Mouse (Mus musculus): ENCODE measurements around the gene Mapk10. TPM values are rescaled to one million over a fixed set of nuclear protein-coding genes. Genes with fewer than 3 reads are reported as not detected.
"Not testable (repeated sequence)": the region's sequence is repeated elsewhere in the genome, so short reads cannot be mapped to it uniquely, and the experiment has no call there.

Gene Mapk10
- polyA plus RNA-seq, 1 experiment from 2014 or later, result 0.59 TPM

DNA sequence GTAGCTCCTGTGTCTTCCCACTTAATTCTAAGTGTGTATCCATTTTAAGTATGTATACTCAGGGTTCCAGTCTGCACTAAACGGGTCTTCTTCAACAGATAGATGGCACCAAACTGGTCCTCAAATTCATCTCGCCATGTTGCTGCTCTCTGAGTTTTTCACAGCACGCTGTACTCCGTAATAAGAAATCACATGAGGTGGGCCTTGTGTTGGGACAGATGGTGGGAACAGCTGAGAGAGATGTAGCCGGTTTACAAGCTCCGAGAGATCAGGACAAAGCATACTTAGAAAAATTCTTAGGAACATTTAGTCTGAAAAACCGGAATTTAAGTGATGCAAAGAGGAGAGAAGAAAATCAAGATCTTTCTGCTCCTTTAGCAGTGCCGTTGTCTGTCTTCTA is 257.7 kb downstream of the Mapk10 start:
- Histone ChIP-seq H3K27me3 (ENCODE audit: control insufficient read depth, insufficient read depth, low read length) (no peaks in the 10 kb centered on the region), H3K4me1 (ENCODE audit: control insufficient read depth, insufficient read depth, low read length) (no peaks in the 10 kb centered on the region), H3K36me3 (ENCODE audit: control insufficient read depth, insufficient read depth, low read length) (no peaks in the 10 kb centered on the region), H3K4me2 (ENCODE audit: low read depth, severe bottlenecking) (no peak overlapping the region), H3K9ac (ENCODE audit: low read length) (no peak overlapping the region), H3K9me3 (ENCODE audit: control insufficient read depth, low read length) (no peaks in the 10 kb centered on the region), H3K4me3 (ENCODE audit: low read depth, low read length) (no peak overlapping the region), H3K27ac (replicated peaks; ENCODE audit: low read depth, low read length) (no peak overlapping the region)
- no peak for DNase-seq (ENCODE audit: low spot score)
- no peak for ATAC-seq (ENCODE audit: insufficient number of reproducible peaks, low FRiP score, low TSS enrichment, low read depth)
- 91% methylated on average over 8 of the region's 8 CpGs for WGBS

GRCm38 (mm10) chr5:102952918-102953317 is 258.2 kb downstream of the Mapk10 start:
- no peaks in the 10 kb centered on the region for H3K4me1 ChIP-seq (ENCODE audit: control insufficient read depth, insufficient read depth, low read length)
- no peak overlapping the region for H3K4me2 ChIP-seq (ENCODE audit: low read depth, severe bottlenecking)
- DNase-seq (ENCODE audit: low spot score) (no peak), ATAC-seq (ENCODE audit: insufficient number of reproducible peaks, low FRiP score, low TSS enrichment, low read depth) (no peak)
- no peaks in the 10 kb centered on the region for H3K9me3 ChIP-seq (ENCODE audit: control insufficient read depth, low read length)
- no peak overlapping the region for H3K27ac ChIP-seq (replicated peaks; ENCODE audit: low read depth, low read length)
- no peak overlapping the region for H3K4me3 ChIP-seq (ENCODE audit: low read depth, low read length)
- no peaks in the 10 kb centered on the region for H3K27me3 ChIP-seq (ENCODE audit: control insufficient read depth, insufficient read depth, low read length)
- H3K36me3 ChIP-seq (ENCODE audit: control insufficient read depth, insufficient read depth, low read length), result no peaks in the 10 kb centered on the region
- H3K9ac ChIP-seq (ENCODE audit: low read length), result no peak overlapping the region
- WGBS, result 83% methylated on average over 3 of the region's 3 CpGs

DNA sequence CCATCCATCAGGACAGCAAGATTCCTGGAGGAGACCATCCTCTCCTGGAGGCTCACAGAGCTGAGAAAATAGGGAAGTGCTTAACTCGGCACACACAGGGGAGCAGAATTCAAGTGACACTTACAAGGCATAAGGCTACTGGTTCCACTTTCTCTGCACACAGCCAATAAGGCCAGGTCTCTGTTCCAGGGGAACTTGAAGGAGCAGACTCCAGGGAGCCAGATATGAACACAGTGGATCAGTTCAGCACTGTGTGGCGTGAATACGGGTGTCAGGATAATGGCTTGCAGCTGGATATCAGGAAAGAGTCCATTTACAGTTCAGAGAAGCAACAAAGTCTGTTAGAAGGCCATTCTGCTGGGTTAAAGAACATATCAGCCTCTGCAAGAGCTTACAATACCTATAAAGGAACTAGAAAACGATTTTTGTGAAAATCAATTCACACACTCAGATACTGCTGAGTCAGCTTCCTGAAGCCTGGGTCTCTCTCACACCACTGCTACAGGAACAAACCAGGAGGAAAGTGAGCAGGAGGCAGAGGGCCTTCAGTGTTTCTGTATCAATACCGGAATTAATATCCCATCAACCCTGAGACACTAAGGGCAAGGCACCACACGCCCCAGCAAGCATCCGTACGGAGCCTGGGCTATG is 263.9 kb downstream of the Mapk10 start:
- no peak for DNase-seq (ENCODE audit: low spot score)
- no peaks in the 10 kb centered on the region for H3K9me3 ChIP-seq (ENCODE audit: control insufficient read depth, low read length)
- WGBS, result 70% methylated on average over 8 of the region's 8 CpGs
- H3K36me3 ChIP-seq (ENCODE audit: control insufficient read depth, insufficient read depth, low read length), result no peaks in the 10 kb centered on the region
- no peak overlapping the region for H3K27ac ChIP-seq (replicated peaks; ENCODE audit: low read depth, low read length)
- no peaks in the 10 kb centered on the region for H3K27me3 ChIP-seq (ENCODE audit: control insufficient read depth, insufficient read depth, low read length)
- ATAC-seq (ENCODE audit: insufficient number of reproducible peaks, low FRiP score, low TSS enrichment, low read depth), result no peak
- no peaks in the 10 kb centered on the region for H3K4me1 ChIP-seq (ENCODE audit: control insufficient read depth, insufficient read depth, low read length)
- H3K4me2 ChIP-seq (ENCODE audit: low read depth, severe bottlenecking), result no peak overlapping the region
- H3K4me3 ChIP-seq (ENCODE audit: low read depth, low read length), result no peak overlapping the region
- no peak overlapping the region for H3K9ac ChIP-seq (ENCODE audit: low read length)

DNA sequence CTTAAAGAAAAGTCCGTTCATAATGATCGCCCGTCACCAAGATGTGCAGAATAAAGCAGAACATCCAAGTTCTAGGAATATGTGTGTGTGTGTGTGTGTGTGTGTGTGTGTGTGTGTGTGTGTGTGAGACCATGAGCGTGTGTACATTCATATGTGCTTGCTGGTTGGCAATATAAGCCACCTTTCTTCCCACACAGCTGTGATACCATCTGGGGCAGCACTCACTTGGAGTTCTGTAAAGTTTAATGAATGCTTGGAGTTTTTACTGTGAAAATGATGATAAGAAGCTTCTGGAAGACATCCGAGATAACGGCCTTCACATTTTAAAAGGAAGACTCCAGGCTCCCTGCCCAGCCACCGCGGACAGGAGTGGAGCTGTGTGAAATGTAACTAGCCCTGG is 264.5 kb downstream of the Mapk10 start:
- no peak overlapping the region for H3K9ac ChIP-seq (ENCODE audit: low read length)
- DNase-seq (ENCODE audit: low spot score) (no peak), ATAC-seq (ENCODE audit: insufficient number of reproducible peaks, low FRiP score, low TSS enrichment, low read depth) (no peak)
- 88% methylated on average over 8 of the region's 8 CpGs for WGBS
- H3K4me2 ChIP-seq (ENCODE audit: low read depth, severe bottlenecking), result no peak overlapping the region
- H3K4me3 ChIP-seq (ENCODE audit: low read depth, low read length), result no peak overlapping the region
- no peak overlapping the region for H3K27ac ChIP-seq (replicated peaks; ENCODE audit: low read depth, low read length)
- H3K4me1 ChIP-seq (ENCODE audit: control insufficient read depth, insufficient read depth, low read length), result no peaks in the 10 kb centered on the region
- no peaks in the 10 kb centered on the region for H3K36me3 ChIP-seq (ENCODE audit: control insufficient read depth, insufficient read depth, low read length)
- no peaks in the 10 kb centered on the region for H3K27me3 ChIP-seq (ENCODE audit: control insufficient read depth, insufficient read depth, low read length)
- H3K9me3 ChIP-seq (ENCODE audit: control insufficient read depth, low read length), result no peaks in the 10 kb centered on the region

- not testable (repeated sequence) for DNase-seq (ENCODE audit: low spot score); H3K4me2 ChIP-seq (ENCODE audit: low read depth, severe bottlenecking); H3K36me3 ChIP-seq (ENCODE audit: control insufficient read depth, insufficient read depth, low read length); H3K27ac ChIP-seq (replicated peaks; ENCODE audit: low read depth, low read length); H3K9ac ChIP-seq (ENCODE audit: low read length); H3K9me3 ChIP-seq (ENCODE audit: control insufficient read depth, low read length); H3K27me3 ChIP-seq (ENCODE audit: control insufficient read depth, insufficient read depth, low read length); H3K4me3 ChIP-seq (ENCODE audit: low read depth, low read length); ATAC-seq (ENCODE audit: insufficient number of reproducible peaks, low FRiP score, low TSS enrichment, low read depth); H3K4me1 ChIP-seq (ENCODE audit: control insufficient read depth, insufficient read depth, low read length)
- 87% methylated on average over 17 of the region's 17 CpGs for WGBS
Observed at GRCm38 (mm10) chr5:102943864-102944630, 267.1 kb downstream of the Mapk10 start.

DNA sequence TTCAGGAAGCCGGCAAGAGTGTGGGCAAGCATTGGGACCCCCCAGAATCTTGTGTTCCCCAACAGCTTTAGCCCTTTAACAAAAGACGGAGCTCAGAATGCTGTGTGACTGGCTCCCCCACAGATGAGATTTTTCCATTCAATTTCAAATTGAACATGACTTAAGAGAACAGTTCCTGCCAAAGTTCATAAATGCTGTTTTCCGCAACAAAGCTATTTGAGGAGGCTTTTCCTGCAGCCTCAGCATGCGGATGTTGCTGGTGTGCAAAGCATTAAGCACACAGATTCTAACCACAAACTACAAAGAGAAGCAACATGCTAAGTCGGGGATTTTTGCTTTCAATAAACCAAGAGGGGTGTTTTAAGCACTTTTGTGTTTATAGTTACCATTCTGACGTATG is 281.0 kb downstream of the Mapk10 start:
- no peak for DNase-seq (ENCODE audit: low spot score)
- H3K9me3 ChIP-seq (ENCODE audit: control insufficient read depth, low read length), result no peaks in the 10 kb centered on the region
- no peaks in the 10 kb centered on the region for H3K4me1 ChIP-seq (ENCODE audit: control insufficient read depth, insufficient read depth, low read length)
- H3K36me3 ChIP-seq (ENCODE audit: control insufficient read depth, insufficient read depth, low read length), result no peaks in the 10 kb centered on the region
- no peaks in the 10 kb centered on the region for H3K27me3 ChIP-seq (ENCODE audit: control insufficient read depth, insufficient read depth, low read length)
- 78% methylated on average over 6 of the region's 6 CpGs for WGBS
- H3K4me2 ChIP-seq (ENCODE audit: low read depth, severe bottlenecking), result no peak overlapping the region
- no peak for ATAC-seq (ENCODE audit: insufficient number of reproducible peaks, low FRiP score, low TSS enrichment, low read depth)
- H3K27ac ChIP-seq (replicated peaks; ENCODE audit: low read depth, low read length), result no peak overlapping the region
- no peak overlapping the region for H3K4me3 ChIP-seq (ENCODE audit: low read depth, low read length)
- no peak overlapping the region for H3K9ac ChIP-seq (ENCODE audit: low read length)

- no peaks in the 10 kb centered on the region for H3K36me3 ChIP-seq (ENCODE audit: control insufficient read depth, insufficient read depth, low read length)
- no peak overlapping the region for H3K4me3 ChIP-seq (ENCODE audit: low read depth, low read length)
- ATAC-seq (ENCODE audit: insufficient number of reproducible peaks, low FRiP score, low TSS enrichment, low read depth), result no peak
- H3K4me1 ChIP-seq (ENCODE audit: control insufficient read depth, insufficient read depth, low read length), result no peaks in the 10 kb centered on the region
- no peaks in the 10 kb centered on the region for H3K9me3 ChIP-seq (ENCODE audit: control insufficient read depth, low read length)
- 85% methylated on average over 5 of the region's 5 CpGs for WGBS
- H3K9ac ChIP-seq (ENCODE audit: low read length), result no peak overlapping the region
- no peak overlapping the region for H3K27ac ChIP-seq (replicated peaks; ENCODE audit: low read depth, low read length)
- no peak for DNase-seq (ENCODE audit: low spot score)
- H3K4me2 ChIP-seq (ENCODE audit: low read depth, severe bottlenecking), result no peak overlapping the region
- no peaks in the 10 kb centered on the region for H3K27me3 ChIP-seq (ENCODE audit: control insufficient read depth, insufficient read depth, low read length)
Observed at GRCm38 (mm10) chr5:102926786-102927185, 284.3 kb downstream of the Mapk10 start.

- no peak for DNase-seq (ENCODE audit: low spot score)
- H3K9me3 ChIP-seq (ENCODE audit: control insufficient read depth, low read length), result no peaks in the 10 kb centered on the region
- no peak overlapping the region for H3K4me2 ChIP-seq (ENCODE audit: low read depth, severe bottlenecking)
- no peak overlapping the region for H3K9ac ChIP-seq (ENCODE audit: low read length)
- ATAC-seq (ENCODE audit: insufficient number of reproducible peaks, low FRiP score, low TSS enrichment, low read depth), result no peak
- H3K36me3 ChIP-seq (ENCODE audit: control insufficient read depth, insufficient read depth, low read length), result no peaks in the 10 kb centered on the region
- H3K4me3 ChIP-seq (ENCODE audit: low read depth, low read length), result no peak overlapping the region
- 73% methylated on average over 2 of the region's 2 CpGs for WGBS
- H3K27me3 ChIP-seq (ENCODE audit: control insufficient read depth, insufficient read depth, low read length), result no peaks in the 10 kb centered on the region
- no peak overlapping the region for H3K27ac ChIP-seq (replicated peaks; ENCODE audit: low read depth, low read length)
- H3K4me1 ChIP-seq (ENCODE audit: control insufficient read depth, insufficient read depth, low read length), result no peaks in the 10 kb centered on the region
Observed at GRCm38 (mm10) chr5:102920199-102920598, 290.9 kb downstream of the Mapk10 start.

All from limb, embryonic 11.5 days (tissue).